Mouse (Mus musculus) heart, adult 8-10 months (tissue): ENCODE results near the gene Gys2. TPM values are rescaled to one million over a fixed set of nuclear protein-coding genes. Genes with fewer than 3 reads are reported as not detected.
"Not testable (repeated sequence)": the region's sequence is repeated elsewhere in the genome, so short reads cannot be mapped to it uniquely, and the experiment has no call there.

Source experiments
- DNase-seq: peaks from one replicate; pipeline ENCODE4 v3.0.0; 2022; ENCODE audit warnings: low spot score
- total RNA-seq, 4 experiments: library from RNA; stranded (reverse); gene quantifications; 2 replicates each; pipeline ENCODE4 v1.2.4; 2022

Gys2 gene
- total RNA-seq: not detected

DNA sequence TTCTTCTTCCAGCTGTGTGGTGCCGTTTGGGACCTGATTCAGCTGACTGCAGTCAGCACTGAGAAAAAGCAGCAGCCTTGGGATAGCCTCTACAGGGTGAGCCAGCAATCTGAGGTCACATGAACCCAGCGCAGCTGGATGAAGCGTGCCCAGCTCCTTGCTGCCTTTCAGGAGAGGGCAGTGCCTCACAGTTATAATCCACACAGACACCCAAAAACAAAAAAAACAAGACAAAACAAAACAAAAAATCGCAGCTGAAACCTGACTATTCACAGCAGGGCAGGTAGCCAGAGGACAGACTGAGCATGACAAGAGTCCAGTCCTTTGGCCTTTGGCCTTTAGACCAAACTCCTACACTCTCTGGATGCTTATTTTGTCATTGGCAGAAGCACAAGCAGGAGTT, at the start of gene Gys2:
TSS of gene Gys2 (minus strand) at position 309 of the 403 bp plus-strand sequence.
- no peak for DNase-seq

DNA sequence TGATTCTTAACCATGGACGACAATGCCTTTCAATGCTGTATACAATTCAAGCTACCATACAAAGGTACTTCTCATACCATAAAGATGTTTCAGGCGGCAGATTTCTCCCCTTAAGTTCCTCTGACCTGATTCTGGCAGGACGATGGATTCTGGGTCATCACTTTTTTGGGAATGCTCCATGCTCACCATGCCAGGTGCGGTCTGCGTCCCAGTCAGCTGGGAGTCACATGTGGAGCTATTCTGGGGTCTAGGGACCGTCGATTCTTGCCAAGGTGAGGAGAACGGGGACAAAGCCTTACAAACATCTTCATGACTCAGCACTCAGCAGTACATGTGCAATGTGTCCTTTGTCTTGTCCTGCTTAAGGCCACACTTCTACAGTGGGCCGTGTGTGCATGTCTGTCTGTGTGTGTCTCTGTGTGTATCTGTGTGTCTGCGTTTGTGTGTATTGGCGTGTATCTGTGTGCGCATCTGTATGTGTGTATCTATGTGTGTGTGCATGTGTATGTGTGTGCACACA, 48.7 kb upstream of the Gys2 start:
- peak; percentile 67 for DNase-seq

- no peak for DNase-seq
Observed at GRCm38 (mm10) chr6:142519110-142519509, 46.2 kb upstream of the Gys2 start.

GRCm38 (mm10) chr6:142515379-142515778, 42.5 kb upstream of the Gys2 start:
- DNase-seq: not testable (repeated sequence)

DNA sequence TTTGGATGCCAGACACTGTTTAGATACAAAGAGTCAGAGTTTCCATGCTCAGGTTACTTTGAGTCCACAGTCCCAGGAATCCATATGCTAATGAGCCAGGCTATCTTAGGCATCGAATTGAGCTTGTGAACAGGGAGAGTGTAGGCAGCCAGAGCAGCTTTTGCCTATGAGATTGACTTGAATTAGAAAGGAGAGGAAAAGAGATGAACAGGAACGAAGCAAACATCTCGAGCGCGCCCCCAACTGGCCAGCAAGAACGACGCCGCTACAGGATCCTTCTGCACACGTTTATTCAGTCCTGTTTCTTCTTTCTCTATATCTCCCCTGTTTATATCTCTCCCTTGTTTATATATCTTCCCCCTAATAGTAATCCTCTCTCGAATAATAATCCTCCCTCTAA, 42.0 kb upstream of the Gys2 start:
- no peak for DNase-seq

DNA sequence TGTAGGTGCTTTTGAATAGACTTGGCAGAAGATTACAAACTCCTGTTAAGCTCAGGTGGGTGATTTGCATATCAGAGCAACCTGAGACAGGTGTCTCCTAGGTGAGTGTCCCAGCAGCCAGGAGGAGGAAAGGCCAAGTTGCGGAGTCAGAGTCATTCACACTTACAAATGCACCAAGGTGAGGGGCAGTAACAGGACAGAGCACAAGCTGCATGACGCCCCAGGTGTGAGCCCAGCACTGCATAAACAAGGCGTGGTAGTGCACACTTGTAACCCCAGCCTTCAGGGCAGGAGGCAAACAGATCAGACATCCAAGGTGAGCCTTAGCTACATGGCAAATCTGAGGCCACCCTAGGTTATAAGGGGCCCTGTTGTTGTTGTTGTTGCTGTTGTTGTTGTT, 40.0 kb upstream of the Gys2 start:
- no peak for DNase-seq

DNA sequence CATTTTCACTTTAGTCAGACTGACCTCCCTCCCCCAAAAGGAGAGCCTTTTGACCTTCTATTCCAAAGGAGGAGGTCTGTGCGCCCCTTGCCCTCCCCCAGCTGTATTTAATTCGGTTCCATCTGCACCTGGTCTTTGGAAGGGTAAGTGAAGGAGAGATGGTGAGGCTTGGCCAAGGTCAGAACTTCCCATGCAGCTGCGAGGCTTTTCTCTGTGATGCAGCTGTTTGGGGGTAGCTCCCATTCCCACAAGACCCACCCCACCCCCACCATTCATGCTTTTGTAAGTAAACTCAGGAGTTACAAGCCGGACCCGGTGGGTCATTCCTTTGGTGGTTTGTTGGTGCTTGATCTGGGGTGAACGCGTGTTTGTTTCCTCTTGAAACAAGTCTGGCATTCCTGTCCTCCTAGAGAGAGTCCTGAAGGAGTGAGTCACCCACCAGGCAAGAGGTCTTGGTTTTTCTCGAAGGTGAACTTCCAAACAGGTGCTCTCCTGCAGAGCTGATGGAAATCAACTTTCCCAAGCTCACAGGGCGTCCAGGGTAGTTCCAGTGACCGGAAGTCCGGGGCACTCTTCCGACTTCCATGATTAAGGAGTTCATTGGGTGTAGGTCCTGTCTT, 38.7 kb upstream of the Gys2 start:
- DNase-seq: no peak

- DNase-seq: no peak
Observed at GRCm38 (mm10) chr6:142508663-142509062, 35.8 kb upstream of the Gys2 start.

DNA sequence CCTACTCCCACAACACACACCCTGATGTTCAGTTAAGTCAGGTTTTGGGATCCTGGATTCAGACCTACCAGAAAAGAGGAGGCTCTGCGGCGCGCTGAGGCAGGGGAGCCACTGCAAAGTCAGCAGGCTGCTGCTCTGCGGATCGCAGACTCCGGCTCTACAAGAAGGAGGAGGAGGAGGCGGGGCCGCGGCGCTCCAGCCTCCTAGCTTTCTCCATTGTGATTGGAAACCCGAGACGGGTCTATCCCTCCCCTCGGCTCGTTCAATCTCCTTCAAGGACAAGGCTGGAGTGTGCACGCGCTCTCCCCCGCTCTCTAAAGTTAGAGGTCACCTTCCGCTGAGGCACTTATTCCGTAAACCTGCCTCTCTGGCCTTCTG, 34.9 kb upstream of the Gys2 start, which contains the start of gene Ldhb:
TSS of gene Ldhb (minus strand) at position 173 of the 378 bp plus-strand sequence.
- peak; percentile 87 for DNase-seq

DNA sequence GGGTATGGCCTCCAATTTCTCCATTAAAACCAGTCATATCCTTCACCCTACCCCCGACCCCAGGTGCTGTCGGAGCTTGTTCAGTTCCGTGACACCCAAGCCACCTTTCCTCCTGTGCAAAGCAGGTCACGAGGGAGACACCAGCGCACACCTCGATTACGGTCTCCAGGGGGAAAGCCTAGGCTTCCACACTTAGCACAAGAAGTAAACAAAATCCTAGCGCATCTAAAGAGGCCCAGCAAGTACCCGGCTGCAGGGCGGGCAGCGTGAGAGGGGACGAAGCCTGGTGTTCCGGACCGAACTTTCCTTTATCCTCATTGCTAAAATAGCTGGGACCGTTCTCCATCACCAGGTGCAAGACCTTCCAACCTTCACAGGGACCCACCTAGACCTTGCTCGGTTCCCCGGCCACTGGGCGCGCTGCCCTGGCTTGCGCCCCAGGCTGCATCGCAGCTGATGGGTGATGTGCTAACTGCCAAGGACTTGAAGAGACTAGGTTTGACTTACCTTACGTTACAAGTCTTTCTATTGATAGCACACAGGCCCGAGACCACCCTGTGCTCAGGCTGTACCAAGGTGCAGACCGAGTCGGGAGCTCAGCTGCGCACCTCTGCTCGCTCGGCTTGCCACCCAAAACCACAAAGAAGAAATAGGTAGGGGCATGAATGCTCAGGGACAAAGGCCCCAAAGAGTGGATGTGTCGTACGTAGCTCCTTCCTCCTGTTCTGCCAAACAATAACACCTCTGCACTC, 34.3 kb upstream of the Gys2 start:
- DNase-seq: no peak

DNA sequence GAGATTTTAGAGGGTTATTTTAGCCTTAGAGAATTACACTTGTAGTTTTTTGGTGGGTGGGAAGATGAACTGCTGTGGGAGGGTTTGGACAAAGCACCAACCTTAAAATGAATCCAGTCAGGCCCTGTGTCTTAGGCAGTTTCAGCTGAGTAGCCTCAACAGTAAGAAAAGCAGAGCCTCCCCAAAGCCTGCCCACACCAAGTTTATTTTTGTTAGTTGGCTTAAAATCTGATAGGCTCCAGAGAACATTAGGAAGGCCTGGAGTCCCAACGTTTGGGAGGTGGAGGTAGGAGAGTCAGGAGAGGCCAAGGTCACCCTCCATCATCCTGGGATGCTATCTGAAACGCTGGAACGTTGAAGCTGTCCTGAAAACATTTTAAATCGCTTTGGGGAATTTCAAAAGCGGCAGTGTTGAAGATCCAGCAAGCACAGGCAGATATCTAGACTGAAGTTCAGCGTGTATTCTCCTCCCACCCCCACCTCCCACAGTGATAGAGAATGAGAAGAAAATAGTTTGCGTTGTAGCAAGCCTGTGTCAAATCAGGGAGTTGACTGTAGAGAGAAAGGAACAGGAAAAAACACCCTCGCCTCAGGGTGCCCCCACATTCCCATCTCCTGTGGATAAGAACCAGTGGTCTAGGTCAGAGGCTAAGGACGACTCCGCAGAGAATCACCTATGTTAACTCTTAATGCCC, 33.6 kb upstream of the Gys2 start:
- DNase-seq: no peak

GRCm38 (mm10) chr6:142503601-142504000, 30.7 kb upstream of the Gys2 start:
- no peak for DNase-seq

DNA sequence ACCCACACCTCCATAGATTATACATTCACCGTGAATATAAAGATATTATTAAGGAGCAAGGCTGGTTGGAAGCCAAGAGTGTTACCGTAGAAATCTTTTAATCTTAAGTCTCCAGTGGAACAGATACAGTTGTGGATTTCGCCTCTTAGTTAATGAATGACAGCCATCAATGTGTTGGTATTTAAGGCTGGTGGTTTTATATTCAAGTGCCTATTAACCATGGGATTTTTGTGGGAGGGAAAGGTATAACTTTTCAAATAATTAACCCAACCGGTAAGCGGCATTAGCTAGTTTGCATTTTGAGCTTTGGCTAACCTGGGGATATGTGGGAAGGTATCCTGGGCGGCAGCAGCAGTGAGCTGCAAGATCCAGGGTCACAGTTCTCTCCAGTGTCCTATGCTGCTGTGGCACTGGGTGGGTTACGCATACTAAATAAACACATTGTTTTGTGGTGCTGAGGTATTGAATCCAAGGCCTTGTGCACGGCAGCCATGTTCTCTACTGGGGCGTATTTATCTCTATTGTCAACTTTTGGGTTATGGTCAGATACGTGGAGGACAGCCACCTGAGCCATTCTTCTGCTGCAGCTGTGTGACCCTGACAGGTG, 29.7 kb upstream of the Gys2 start:
- no peak for DNase-seq

DNA sequence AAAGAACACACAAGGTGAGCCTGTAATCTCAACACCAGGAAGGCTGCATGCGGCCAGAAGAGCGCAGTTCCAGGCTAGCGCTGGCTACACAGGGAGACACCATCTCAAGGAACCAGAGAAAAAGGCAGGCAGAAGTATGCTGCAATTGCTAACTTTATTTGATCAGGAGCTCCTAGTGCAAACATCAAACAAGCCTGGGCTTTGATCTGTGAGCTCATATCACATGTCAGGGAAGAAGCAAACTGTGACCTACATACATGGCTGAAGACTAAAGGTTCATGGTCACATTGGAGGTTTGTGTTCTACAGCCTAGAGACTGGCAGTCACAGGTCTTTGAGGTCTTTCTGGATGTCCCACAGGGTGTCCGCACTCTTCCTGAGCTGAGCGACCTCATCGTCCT, 17.2 kb upstream of the Gys2 start:
- DNase-seq: not testable (repeated sequence)

GRCm38 (mm10) chr6:142487638-142488037, 14.7 kb upstream of the Gys2 start:
- no peak for DNase-seq

GRCm38 (mm10) chr6:142485478-142486123, 12.7 kb upstream of the Gys2 start:
- no peak for DNase-seq

GRCm38 (mm10) chr6:142477239-142477638, 4.3 kb upstream of the Gys2 start:
- DNase-seq: no peak

GRCm38 (mm10) chr6:142471141-142471540, 1.8 kb downstream of the Gys2 start:
- DNase-seq: no peak

DNA sequence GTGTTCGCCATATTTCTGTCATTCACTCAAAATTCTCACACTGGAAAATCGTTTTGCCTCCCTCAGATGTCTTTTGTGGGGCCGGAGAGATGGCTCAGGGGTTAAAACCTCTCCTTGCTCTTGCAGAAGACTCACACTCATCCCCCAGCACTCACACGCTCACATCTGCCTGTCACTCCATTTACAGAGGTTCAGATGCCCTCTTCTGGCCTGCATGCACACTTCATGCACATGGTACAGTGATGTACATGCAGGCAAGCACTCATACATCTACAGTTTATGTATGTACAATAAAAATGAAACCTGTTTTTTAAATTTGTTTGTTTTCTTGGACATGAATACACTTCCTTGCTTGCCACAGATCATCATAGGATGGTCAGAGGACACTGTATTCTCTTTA, 3.3 kb downstream of the Gys2 start:
- DNase-seq: no peak

GRCm38 (mm10) chr6:142462194-142462593, 10.7 kb downstream of the Gys2 start:
- no peak for DNase-seq

DNA sequence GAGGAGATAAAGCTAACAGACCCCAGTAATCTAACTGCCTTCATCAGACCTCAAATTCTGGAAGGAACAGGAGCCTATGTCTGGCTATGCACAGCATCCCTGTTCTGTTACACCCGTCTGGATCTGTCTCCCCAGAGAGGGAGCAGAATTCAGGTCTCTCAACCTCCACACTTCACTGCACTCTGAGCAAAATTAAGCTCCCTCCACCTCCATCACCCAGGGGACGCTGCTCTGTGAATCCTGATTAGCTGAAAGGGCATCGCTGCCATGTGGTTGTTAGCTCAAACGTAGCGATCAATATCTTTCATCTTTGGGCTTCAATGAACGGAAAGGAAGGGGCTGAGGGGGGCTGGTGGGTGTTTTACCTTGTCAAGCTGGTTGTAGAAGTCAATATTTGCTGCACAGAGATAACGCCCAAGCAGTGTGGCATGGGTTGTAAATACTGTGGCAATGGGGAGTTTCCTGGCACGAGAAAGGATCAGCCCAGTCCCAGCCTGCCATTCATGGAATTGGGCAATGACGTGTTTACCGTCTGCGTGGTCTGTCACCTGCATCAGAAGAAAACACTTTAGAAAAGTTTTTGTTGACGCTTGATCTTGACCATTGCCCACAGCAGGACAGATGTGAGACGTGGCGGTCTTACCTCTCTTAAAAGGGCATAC, 13.8 kb downstream of the Gys2 start:
- no peak for DNase-seq
